Mouse (Mus musculus) C2C12 (cell line): Measurements from ENCODE around the gene Pbx1.

Experiments
- CTCF ChIP-seq: IDR thresholded peaks from one replicate; pipeline ENCODE4 v1.5.1; 2011; ENCODE audit not compliant: control insufficient read depth, insufficient read depth, insufficient read length
- MYOG ChIP-seq: IDR thresholded peaks from one replicate; pipeline ENCODE4 v1.6.1; 2011; ENCODE audit not compliant: control insufficient read depth, insufficient read length; ENCODE audit errors: extremely low read depth
- USF1 ChIP-seq: IDR thresholded peaks from one replicate; pipeline ENCODE4 v1.6.1; 2011; ENCODE audit warnings: low read depth, mild to moderate bottlenecking, control low read depth, moderate library complexity

- no peak for TF ChIP-seq CTCF
- no peak for TF ChIP-seq MYOG
- TF ChIP-seq USF1 = no peak
These were observed 145.0 kb downstream of the Pbx1 start for GRCm38 (mm10) chr1:168286862-168287650.
